Mouse (Mus musculus): ENCODE data around the gene Gabra5. TPM values are rescaled to one million over a fixed set of nuclear protein-coding genes. Genes with fewer than 3 reads are reported as not detected.
A peak's percentile ranks its signal among the peaks of the same experiment; 100 is the strongest.

The Gabra5 gene
- polyA plus RNA-seq, 1 experiment from 2014 or later = 61.4 TPM

GRCm38 (mm10) chr7:57384112-57384511 is 125.7 kb downstream of the Gabra5 start:
- 26% methylated on average over 4 of the region's 4 CpGs for WGBS
- no peaks in the 10 kb centered on the region for H3K36me3 ChIP-seq
- peak; percentile 49 for ATAC-seq (ENCODE audit: low FRiP score)
- peaks cover 10% of the 10 kb centered on the region for H3K4me1 ChIP-seq
- H3K9me3 ChIP-seq (replicated peaks) = no peaks in the 10 kb centered on the region
- H3K9ac ChIP-seq (replicated peaks) = no peak overlapping the region
- peaks cover 5% of the 10 kb centered on the region; the same call in 1 of the 2 replicates for H3K27me3 ChIP-seq (replicated peaks)
- H3K4me3 ChIP-seq (replicated peaks) = no peak overlapping the region; the same call in 1 of the 2 replicates
- H3K27ac ChIP-seq (replicated peaks) = no peak overlapping the region
- peak overlapping the region; percentile 43 for H3K4me2 ChIP-seq

DNA sequence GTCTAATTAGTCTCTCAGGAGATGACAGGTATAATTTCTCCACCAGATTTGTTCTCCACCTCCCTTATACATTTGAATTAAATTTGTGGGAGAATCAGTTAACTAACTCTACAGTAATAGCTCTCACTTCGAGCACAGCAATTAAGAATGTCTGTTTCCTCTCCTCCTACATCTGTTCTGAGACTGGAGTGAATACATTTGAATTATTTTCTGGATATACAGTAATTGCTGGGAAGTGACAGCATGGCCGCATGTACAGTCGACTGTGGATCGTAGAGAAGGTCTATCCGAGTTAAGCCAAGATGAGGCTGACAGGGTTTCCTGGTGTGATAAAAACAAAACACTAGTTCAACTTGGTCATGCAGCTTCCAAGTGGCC is 143.9 kb downstream of the Gabra5 start:
- Histone ChIP-seq H3K4me1 (no peaks in the 10 kb centered on the region), H3K4me3 (replicated peaks) (no peak overlapping the region), H3K9ac (replicated peaks) (no peak overlapping the region), H3K4me2 (no peak overlapping the region), H3K27me3 (replicated peaks) (no peaks in the 10 kb centered on the region), H3K9me3 (replicated peaks) (no peaks in the 10 kb centered on the region), H3K27ac (replicated peaks) (no peak overlapping the region), H3K36me3 (no peaks in the 10 kb centered on the region)
- ATAC-seq (ENCODE audit: low FRiP score) = no peak
- WGBS = 83% methylated on average over 5 of the region's 5 CpGs

DNA sequence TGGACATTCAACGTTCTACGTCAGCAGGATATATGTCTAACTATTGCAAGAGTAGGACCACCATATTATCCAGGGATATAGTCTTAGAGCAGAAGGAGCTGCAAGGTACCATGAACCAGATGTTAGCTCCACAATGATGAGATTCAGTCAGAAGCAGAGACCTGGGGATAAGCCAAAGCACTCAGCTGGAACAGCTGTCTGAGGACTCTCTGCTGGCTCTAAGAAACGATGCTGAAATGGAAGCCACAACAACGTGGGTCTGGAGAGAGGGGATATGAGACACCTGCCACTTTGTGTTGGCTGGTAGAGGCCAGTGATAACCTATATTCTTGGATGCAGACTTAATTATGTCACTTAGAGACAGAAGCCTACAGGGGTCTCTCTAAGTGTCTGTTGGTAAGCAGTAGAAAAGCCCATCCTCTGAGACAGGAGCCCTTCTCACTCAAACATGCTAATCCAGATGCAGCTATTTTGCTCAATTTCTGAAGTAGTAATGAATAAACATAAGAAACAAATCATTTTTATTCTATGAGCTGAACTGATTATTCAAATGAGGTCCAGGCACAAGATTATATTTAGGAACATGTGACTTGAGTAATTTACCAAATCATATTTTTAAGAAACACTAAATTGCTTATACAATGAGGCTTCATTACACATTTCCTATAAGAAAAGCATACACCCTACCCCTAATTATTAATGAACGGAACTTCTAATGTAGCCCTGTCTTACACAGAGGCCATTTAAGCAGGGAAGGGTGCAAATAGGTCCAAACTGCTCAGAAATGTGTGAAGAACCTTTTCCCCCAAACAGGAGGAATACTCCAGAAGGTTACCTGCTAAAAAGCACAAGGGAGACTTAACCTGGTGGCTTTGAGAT is 144.5 kb downstream of the Gabra5 start:
- Histone ChIP-seq H3K4me2 (no peak overlapping the region), H3K27ac (replicated peaks) (no peak overlapping the region), H3K4me3 (replicated peaks) (no peak overlapping the region), H3K4me1 (no peaks in the 10 kb centered on the region), H3K27me3 (replicated peaks) (no peaks in the 10 kb centered on the region), H3K9ac (replicated peaks) (no peak overlapping the region), H3K9me3 (replicated peaks) (no peaks in the 10 kb centered on the region), H3K36me3 (no peaks in the 10 kb centered on the region)
- WGBS = 85% methylated on average over 5 of the region's 5 CpGs
- no peak for ATAC-seq (ENCODE audit: low FRiP score)

DNA sequence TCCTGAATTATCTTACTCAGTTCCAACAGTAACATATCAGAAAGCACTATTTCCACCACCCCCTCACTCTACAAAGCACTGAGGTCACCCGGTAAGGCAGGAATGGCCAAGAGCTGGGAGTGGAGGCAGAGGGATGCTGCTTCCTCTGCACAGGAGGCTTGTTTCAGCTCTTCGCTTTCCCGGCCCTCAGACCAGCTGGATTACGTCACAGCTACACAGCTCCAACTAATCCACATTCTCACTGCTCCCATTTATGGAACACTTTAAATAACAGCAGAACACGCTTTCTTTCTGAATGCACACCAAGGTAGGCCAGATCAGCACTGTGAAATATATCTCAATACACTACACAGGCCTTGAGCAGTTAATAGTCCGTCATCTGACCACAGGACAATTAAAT is 146.0 kb downstream of the Gabra5 start:
- Histone ChIP-seq H3K4me2 (no peak overlapping the region), H3K4me3 (replicated peaks) (no peak overlapping the region), H3K27me3 (replicated peaks) (no peaks in the 10 kb centered on the region), H3K36me3 (no peaks in the 10 kb centered on the region), H3K9me3 (replicated peaks) (no peaks in the 10 kb centered on the region), H3K4me1 (no peaks in the 10 kb centered on the region), H3K27ac (replicated peaks) (no peak overlapping the region), H3K9ac (replicated peaks) (no peak overlapping the region)
- no peak for ATAC-seq (ENCODE audit: low FRiP score)
- 91% methylated on average over 6 of the region's 6 CpGs for WGBS

DNA sequence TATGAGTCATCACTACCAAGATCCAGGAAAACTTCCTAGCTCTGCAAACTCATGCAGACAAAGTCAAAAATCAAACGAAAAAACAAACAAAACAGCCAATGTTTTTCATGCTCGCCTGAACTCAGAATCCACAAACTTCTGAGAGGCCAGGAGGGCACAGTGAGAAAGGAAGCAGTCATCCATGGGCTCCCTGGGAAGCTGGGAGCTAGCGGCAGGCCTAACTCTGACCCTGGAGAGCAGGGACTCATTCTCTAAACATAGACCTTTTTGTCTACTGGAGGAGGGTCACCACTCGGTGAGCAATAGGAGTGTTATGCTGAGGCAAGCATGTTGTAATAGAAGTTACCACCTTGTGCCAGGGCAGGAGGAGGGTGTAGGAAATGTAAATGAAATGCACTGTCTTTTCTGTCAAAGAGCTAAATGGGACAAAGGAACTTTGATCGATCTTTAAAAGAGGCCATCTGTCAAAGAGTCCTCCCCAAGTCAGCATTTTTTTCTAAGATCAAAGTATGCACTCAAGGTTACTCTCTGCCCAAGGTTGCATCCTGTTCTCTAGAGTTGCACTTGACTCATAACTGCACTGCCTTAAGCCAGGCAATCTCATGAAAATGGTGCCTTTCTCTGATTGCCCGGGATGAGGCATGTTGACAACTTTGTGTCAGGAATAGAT is 151.9 kb downstream of the Gabra5 start:
- no peaks in the 10 kb centered on the region for H3K4me1 ChIP-seq
- no peaks in the 10 kb centered on the region for H3K9me3 ChIP-seq (replicated peaks)
- no peak overlapping the region for H3K27ac ChIP-seq (replicated peaks)
- H3K27me3 ChIP-seq (replicated peaks) = no peaks in the 10 kb centered on the region
- no peak overlapping the region for H3K4me2 ChIP-seq
- no peak overlapping the region for H3K9ac ChIP-seq (replicated peaks)
- no peaks in the 10 kb centered on the region for H3K36me3 ChIP-seq
- WGBS = 52% methylated on average over 6 of the region's 6 CpGs
- H3K4me3 ChIP-seq (replicated peaks) = no peak overlapping the region
- no peak for ATAC-seq (ENCODE audit: low FRiP score)

Other genes starting within 250 kb of the Gabra5 start
- 10.3 and 12.3 TPM in 2 replicates for gene Gabrg3, start 122.9 kb downstream of the Gabra5 start, polyA plus RNA-seq (2015; fragmentation: Nextera tagmentation; extraction: Ambion mirVana)
- 53.7 and 59.1 TPM in 2 replicates for gene Gabrb3, start 90.4 kb downstream of the Gabra5 start, polyA plus RNA-seq (2015; fragmentation: Nextera tagmentation; extraction: Ambion mirVana)